Mouse (Mus musculus): Measurements from ENCODE around the gene Olfr1014.

Gene Olfr1014

GRCm38 (mm10) chr2:85772413-85772812, at the start of gene Olfr1014:
Olfr1014 (plus strand) TSS chr2:85772713.
- DNase-seq (ENCODE audit: low read depth, low spot score), result no peak

GRCm38 (mm10) chr2:85725793-85726192, 46.7 kb upstream of the Olfr1014 start:
- peak; percentile 6 for DNase-seq (ENCODE audit: low read depth, low spot score)

GRCm38 (mm10) chr2:85753822-85754221, 18.7 kb upstream of the Olfr1014 start:
- no peak for DNase-seq (ENCODE audit: low read depth, low spot score)

- DNase-seq (ENCODE audit: low read depth, low spot score), result no peak
Observed at GRCm38 (mm10) chr2:85762666-85763065, 9.8 kb upstream of the Olfr1014 start, which contains the start of gene Olfr1012. Olfr1012 (minus strand) TSS chr2:85762766.

GRCm38 (mm10) chr2:85766798-85767197, 5.7 kb upstream of the Olfr1014 start, which contains the start of gene Olfr1013:
Olfr1013 (plus strand) TSS chr2:85767098.
- DNase-seq (ENCODE audit: low read depth, low spot score), result no peak

GRCm38 (mm10) chr2:85781717-85782116, 9.2 kb downstream of the Olfr1014 start, which contains the start of gene Olfr1015:
Olfr1015 (plus strand) TSS chr2:85782017.
- no peak for DNase-seq (ENCODE audit: low read depth, low spot score)

GRCm38 (mm10) chr2:85792331-85792730, 19.8 kb downstream of the Olfr1014 start:
- no peak for DNase-seq (ENCODE audit: low read depth, low spot score)

- DNase-seq (ENCODE audit: low read depth, low spot score), result no peak
Observed at GRCm38 (mm10) chr2:85802444-85802843, 29.9 kb downstream of the Olfr1014 start, which contains the start of gene Olfr1016. Olfr1016 (minus strand) TSS chr2:85802544.

- DNase-seq (ENCODE audit: low read depth, low spot score), result no peak
Observed at GRCm38 (mm10) chr2:85804501-85804900, 32.0 kb downstream of the Olfr1014 start.

GRCm38 (mm10) chr2:85818179-85818578, 45.7 kb downstream of the Olfr1014 start, which contains the start of gene Olfr1018:
Olfr1018 (plus strand) TSS chr2:85818479.
- DNase-seq (ENCODE audit: low read depth, low spot score), result no peak

Data from retina, adult 2 months (tissue).